Mouse (Mus musculus) megakaryocyte, embryonic 14.5 days (primary cell): ENCODE results near the gene Cbfb. TPM values are rescaled to one million over a fixed set of nuclear protein-coding genes. Genes with fewer than 3 reads are reported as not detected.
A peak's percentile ranks its signal among the peaks of the same experiment; 100 is the strongest.

Experiments
- H3K27me3 ChIP-seq: replicated peaks from 2 replicates; pipeline ENCODE3; 2012; ENCODE audit warnings: inconsistent platforms
- H3K36me3 ChIP-seq: replicated peaks from 2 replicates; pipeline ENCODE3; 2012; ENCODE audit warnings: low read length, inconsistent platforms, mixed read lengths
- H3K4me1 ChIP-seq: 2 replicates; pipeline ENCODE4 v1.6.1; 2012; ENCODE audit warnings: inconsistent platforms
- H3K4me3 ChIP-seq: replicated peaks from 2 replicates; pipeline ENCODE3; 2012; ENCODE audit warnings: moderate library complexity, mild to moderate bottlenecking, inconsistent platforms
- H3K9me3 ChIP-seq: 2 replicates; pipeline ENCODE4 v1.6.1; 2012; ENCODE audit warnings: inconsistent platforms
- FLI1 ChIP-seq: IDR thresholded peaks from 2 replicates; pipeline ENCODE4 v1.6.1; 2012; ENCODE audit warnings: low read length, inconsistent platforms, mixed read lengths
- GATA1 ChIP-seq: IDR thresholded peaks from 3 replicates; pipeline ENCODE4 v1.6.1; 2012; ENCODE audit warnings: mixed read lengths, low read length, inconsistent platforms, borderline replicate concordance
- polyA plus RNA-seq: library from polyadenylated mRNA; stranded (reverse); fragments of >175 nt; gene quantifications from 2 replicates; pipeline ENCODE4 v1.2.3, GENCODE M21; 2012; ENCODE audit warnings: low replicate concordance; ENCODE audit not compliant: insufficient read depth

Cbfb gene
- polyA plus RNA-seq, 1 experiment, result 15.3 TPM

DNA sequence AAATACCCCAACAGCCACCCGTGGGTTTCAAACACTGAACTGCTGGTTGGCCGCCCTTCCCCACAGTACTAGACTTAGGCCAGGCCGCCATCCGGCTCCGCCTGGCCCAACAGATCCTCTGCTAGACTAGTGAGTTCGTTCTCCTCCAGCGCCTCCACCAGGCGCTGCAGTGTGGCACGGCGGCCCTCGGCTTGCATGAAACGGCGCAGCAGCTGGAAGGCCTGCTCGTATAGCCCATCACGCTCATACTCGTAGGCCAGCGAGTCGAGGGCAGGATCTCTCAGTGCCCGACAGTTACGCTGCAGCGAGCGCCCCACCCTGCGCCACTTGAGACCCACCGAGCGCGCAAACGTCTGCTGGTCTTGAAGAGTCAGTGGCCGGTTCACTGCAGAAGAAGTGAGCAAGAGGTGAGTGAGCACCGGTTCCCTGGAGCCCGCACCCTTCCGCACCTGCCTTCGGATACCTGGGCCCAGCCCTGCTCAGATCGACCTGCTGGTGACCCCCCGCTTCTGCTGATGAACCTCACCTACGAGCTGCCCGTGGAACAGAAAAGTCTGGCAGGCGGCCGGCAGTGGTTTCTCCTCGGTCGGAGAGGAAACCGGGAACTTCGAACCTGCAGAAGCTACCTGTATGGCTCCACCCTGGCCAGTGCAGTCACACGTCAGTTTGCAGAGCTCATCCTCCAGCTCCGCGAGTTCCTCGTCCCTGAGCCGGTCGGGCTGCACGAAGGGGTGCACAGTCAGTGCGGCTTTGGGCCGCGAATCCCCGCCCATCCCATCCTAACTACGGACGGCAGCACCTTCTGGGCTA is 88.6 kb downstream of the Cbfb start:
- H3K4me3 ChIP-seq, result peak overlapping the region; percentile 88

DNA sequence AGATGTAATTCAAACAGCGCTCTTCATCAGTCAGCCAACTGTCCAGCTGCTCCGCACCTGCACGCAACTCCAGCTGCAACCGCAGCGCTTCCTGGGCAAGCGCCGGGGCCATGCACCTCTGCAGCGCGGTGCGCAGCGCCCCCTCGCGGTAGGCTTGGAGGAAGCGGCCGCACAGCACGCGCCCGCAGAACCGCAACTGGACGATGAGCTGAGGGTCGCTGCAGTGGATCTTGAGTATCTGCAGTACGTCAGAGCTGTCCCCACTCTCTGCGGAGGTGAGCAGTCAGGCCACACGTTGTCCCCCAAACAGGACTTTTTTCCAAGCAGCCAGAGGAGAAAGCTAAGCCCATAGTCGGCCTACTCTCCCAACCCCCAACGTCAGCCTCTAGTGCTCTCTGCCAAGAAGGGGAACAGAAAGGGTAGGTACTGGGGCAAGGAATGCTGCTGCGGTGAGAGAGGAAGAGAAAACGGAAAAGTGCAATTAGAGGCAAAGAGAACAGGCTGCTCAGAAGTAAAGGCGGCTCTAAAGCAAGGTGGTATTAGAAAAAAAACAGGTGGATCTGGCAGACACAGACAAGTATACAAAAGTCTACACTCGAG is 89.3 kb downstream of the Cbfb start:
- Histone ChIP-seq H3K9me3 (peaks cover 5% of the 10 kb centered on the region; the same call in 1 of the 2 replicates), H3K27me3 (peaks cover 4% of the 10 kb centered on the region), H3K36me3 (peaks cover 44% of the 10 kb centered on the region), H3K4me3 (peak overlapping the region; percentile 88), H3K4me1 (peaks cover 52% of the 10 kb centered on the region)
- TF ChIP-seq GATA1, result no peak
- no peak for TF ChIP-seq FLI1

More for the DNA sequence above, 88.6 kb downstream of the Cbfb start:
- H3K36me3 ChIP-seq, result peaks cover 44% of the 10 kb centered on the region
- H3K27me3 ChIP-seq, result peaks cover 9% of the 10 kb centered on the region
- TF ChIP-seq FLI1 (no peak), GATA1 (no peak)
- peaks cover 5% of the 10 kb centered on the region; the same call in 1 of the 2 replicates for H3K9me3 ChIP-seq
- H3K4me1 ChIP-seq, result peaks cover 57% of the 10 kb centered on the region

- H3K4me3 ChIP-seq, result no peak overlapping the region
- TF ChIP-seq GATA1 (no peak), FLI1 (no peak)
- H3K4me1 ChIP-seq, result peaks cover 52% of the 10 kb centered on the region
- H3K27me3 ChIP-seq, result peaks cover 2% of the 10 kb centered on the region
- H3K9me3 ChIP-seq, result peaks cover 5% of the 10 kb centered on the region; the same call in 1 of the 2 replicates
- H3K36me3 ChIP-seq, result peaks cover 44% of the 10 kb centered on the region
Measured at GRCm38 (mm10) chr8:105260371-105261099, 90.1 kb downstream of the Cbfb start.

- peaks cover 53% of the 10 kb centered on the region for H3K4me1 ChIP-seq
- H3K9me3 ChIP-seq, result peaks cover 9% of the 10 kb centered on the region; the same call in 1 of the 2 replicates
- no peak for TF ChIP-seq GATA1
- no peak for TF ChIP-seq FLI1
- peaks cover 49% of the 10 kb centered on the region for H3K36me3 ChIP-seq
- H3K27me3 ChIP-seq, result no peaks in the 10 kb centered on the region
- H3K4me3 ChIP-seq, result peak overlapping the region; percentile 73
Measured at GRCm38 (mm10) chr8:105261326-105261980, 91.0 kb downstream of the Cbfb start.

DNA sequence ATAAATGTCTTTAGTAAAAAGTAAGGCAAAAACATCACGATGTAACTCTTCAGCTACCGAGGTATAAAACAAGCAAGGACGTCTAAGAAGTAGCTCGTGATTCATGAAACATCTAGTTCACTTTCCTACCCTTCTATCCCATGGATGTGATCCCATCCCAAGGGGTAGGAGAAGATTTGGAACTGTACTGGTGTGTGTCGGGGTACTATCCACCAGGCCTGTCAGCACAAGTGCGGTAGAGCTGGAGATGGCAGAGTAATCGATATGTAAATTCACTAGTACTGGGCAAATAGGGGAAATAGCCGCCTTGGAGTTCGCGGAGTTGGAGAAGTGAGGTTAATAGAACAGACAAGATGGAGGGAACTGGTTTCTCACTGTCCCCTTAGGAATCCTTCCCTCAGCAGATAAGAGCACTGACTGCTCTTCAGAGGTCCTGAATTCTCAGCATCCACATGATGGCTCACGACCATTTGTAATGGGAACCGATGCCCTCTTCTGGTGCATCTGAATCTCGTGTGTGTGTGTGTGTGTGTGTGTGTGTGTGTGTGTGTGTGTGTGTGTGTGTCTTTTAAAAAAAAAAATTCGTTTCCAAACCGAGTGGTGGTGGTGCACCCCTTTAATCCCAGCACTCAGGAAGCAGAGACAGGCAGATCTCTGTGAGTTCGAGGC is 92.9 kb downstream of the Cbfb start:
- Histone ChIP-seq H3K4me1 (peaks cover 62% of the 10 kb centered on the region), H3K36me3 (peaks cover 57% of the 10 kb centered on the region), H3K9me3 (peaks cover 13% of the 10 kb centered on the region), H3K27me3 (peaks cover 5% of the 10 kb centered on the region), H3K4me3 (peak overlapping the region; percentile 98)
- TF ChIP-seq FLI1, result no peak
- TF ChIP-seq GATA1, result no peak

- Histone ChIP-seq H3K9me3 (peaks cover 20% of the 10 kb centered on the region), H3K36me3 (peaks cover 55% of the 10 kb centered on the region), H3K4me1 (peaks cover 67% of the 10 kb centered on the region), H3K27me3 (peaks cover 14% of the 10 kb centered on the region), H3K4me3 (peak within 1 kb of the TSS; percentile 98)
- no peak for TF ChIP-seq GATA1
- TF ChIP-seq FLI1, result no peak
Measured at GRCm38 (mm10) chr8:105264024-105264982, 93.8 kb downstream of the Cbfb start, which contains the start of the genes Tradd and Fbxl8. Tradd (minus strand) TSS chr8:105264609. Fbxl8 (plus strand) TSS chr8:105264648.

DNA sequence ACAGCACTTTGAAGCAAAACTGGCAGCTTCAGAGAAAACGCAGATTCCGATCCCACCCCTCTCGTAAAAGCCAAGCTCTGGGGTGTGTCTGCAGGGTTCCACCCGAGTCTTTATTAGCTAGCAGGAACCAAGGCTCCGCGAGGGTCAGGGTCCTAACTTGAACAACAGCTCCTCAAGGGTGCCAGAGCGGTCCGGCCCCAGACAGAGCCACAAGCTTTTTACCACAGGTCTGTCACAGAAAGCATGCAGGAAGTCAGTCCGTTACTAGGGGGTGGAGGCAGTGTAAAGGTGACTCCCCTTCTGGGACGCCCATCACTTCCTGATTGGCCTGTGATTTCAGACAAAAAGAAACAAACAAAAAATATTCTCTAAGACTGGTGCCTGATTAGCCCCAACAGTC is 94.7 kb downstream of the Cbfb start:
- H3K4me1 ChIP-seq, result peaks cover 67% of the 10 kb centered on the region
- H3K36me3 ChIP-seq, result peaks cover 49% of the 10 kb centered on the region
- peaks cover 22% of the 10 kb centered on the region for H3K27me3 ChIP-seq
- peaks cover 20% of the 10 kb centered on the region for H3K9me3 ChIP-seq
- TF ChIP-seq FLI1, result no peak
- TF ChIP-seq GATA1, result no peak
- peak overlapping the region; percentile 98 for H3K4me3 ChIP-seq

DNA sequence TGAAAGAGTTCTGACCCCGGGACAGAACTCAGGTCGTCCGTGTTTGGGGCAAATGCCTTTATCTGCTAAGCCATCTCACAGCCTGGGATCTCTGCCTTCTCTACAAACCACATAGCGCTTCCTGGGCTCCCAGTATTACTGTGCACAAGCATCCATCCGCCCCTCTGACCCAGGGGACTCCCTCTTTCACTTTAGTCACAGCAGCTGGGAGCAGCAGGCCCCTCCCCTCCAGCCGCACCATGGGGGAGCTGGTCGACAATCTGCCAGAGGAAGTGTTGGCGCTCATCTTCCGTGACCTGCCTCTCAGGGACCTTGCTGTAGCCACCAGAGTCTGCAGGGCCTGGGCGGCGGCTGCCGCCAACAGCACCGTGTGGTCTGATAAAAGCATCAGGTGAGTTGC is 96.3 kb downstream of the Cbfb start:
- no peak overlapping the region for H3K4me3 ChIP-seq
- peaks cover 36% of the 10 kb centered on the region for H3K36me3 ChIP-seq
- peaks cover 60% of the 10 kb centered on the region for H3K4me1 ChIP-seq
- peaks cover 16% of the 10 kb centered on the region for H3K9me3 ChIP-seq
- peaks cover 39% of the 10 kb centered on the region for H3K27me3 ChIP-seq
- TF ChIP-seq FLI1 (no peak), GATA1 (no peak)

Other genes starting within 250 kb of the Cbfb start
- 0.20 TPM in 1 of 2 replicates, not detected in the other for gene Ces2e, start 244.4 kb upstream of the Cbfb start, polyA plus RNA-seq
- gene Ces2f, start 223.3 kb upstream of the Cbfb start, polyA plus RNA-seq, result 0.01 TPM in 1 of 2 replicates, not detected in the other
- gene Ces2g, start 209.0 kb upstream of the Cbfb start, polyA plus RNA-seq, result 0.11 TPM in 1 of 2 replicates, not detected in the other
- not detected in 2 replicates for gene Ces2h, start 169.8 kb upstream of the Cbfb start, polyA plus RNA-seq
- gene Ces3a, start 122.1 kb upstream of the Cbfb start, polyA plus RNA-seq, result not detected in 2 replicates
- gene Ces3b, start 86.9 kb upstream of the Cbfb start, polyA plus RNA-seq, result not detected in 2 replicates
- not detected in 2 replicates for gene Ces4a, start 38.9 kb upstream of the Cbfb start, polyA plus RNA-seq
- gene D230025D16Rik, start 54.5 kb downstream of the Cbfb start, polyA plus RNA-seq, result 1.4 and 2.1 TPM in 2 replicates
- 4.9 and 14.6 TPM in 2 replicates for gene B3gnt9, start 84.5 kb downstream of the Cbfb start, polyA plus RNA-seq
- 32.6 and 35.8 TPM in 2 replicates for gene Tradd, start 93.9 kb downstream of the Cbfb start, polyA plus RNA-seq
- 6.2 and 8.9 TPM in 2 replicates for gene Fbxl8, start 94.0 kb downstream of the Cbfb start, polyA plus RNA-seq
- gene Hsf4, start 99.1 kb downstream of the Cbfb start, polyA plus RNA-seq, result 0.73 TPM in 1 of 2 replicates, not detected in the other
- gene Nol3, start 105.5 kb downstream of the Cbfb start, polyA plus RNA-seq, result 0.41 TPM in 1 of 2 replicates, not detected in the other
- gene 4931428F04Rik, start 119.2 kb downstream of the Cbfb start, polyA plus RNA-seq, result 1.6 and 1.8 TPM in 2 replicates
- 76.3 and 141 TPM in 2 replicates for gene Exoc3l, start 125.4 kb downstream of the Cbfb start, polyA plus RNA-seq
- gene E2f4, start 127.0 kb downstream of the Cbfb start, polyA plus RNA-seq, result 39.4 and 41.2 TPM in 2 replicates
- gene Elmo3, start 134.9 kb downstream of the Cbfb start, polyA plus RNA-seq, result 0.63 TPM in 1 of 2 replicates, not detected in the other
- gene Lrrc29, start 155.6 kb downstream of the Cbfb start, polyA plus RNA-seq, result 13.0 and 15.5 TPM in 2 replicates
- gene Tmem208, start 155.7 kb downstream of the Cbfb start, polyA plus RNA-seq, result 61.6 and 71.6 TPM in 2 replicates
- 78.6 and 155 TPM in 2 replicates for gene Fhod1, start 177.3 kb downstream of the Cbfb start, polyA plus RNA-seq
- gene Slc9a5, start 178.2 kb downstream of the Cbfb start, polyA plus RNA-seq, result 4.1 and 16.4 TPM in 2 replicates
- 0.02 TPM in 1 of 2 replicates, not detected in the other for gene Plekhg4, start 202.6 kb downstream of the Cbfb start, polyA plus RNA-seq
- not detected in 2 replicates for gene Kctd19, start 242.8 kb downstream of the Cbfb start, polyA plus RNA-seq
- not detected in 2 replicates for gene Lrrc36, start 242.9 kb downstream of the Cbfb start, polyA plus RNA-seq